Mouse (Mus musculus): ENCODE data around the gene Olfr95.

- TF ChIP-seq CTCF (conservative IDR thresholded peaks at IDR 0.05; ENCODE audit: low read length) (no peak), NANOG (IDR thresholded peaks at IDR 0.05; ENCODE audit: borderline replicate concordance, low read length) (no peak), POU5F1 (IDR thresholded peaks at IDR 0.05; ENCODE audit: borderline replicate concordance, low read length) (no peak)
Observed at GRCm38 (mm10) chr17:37203917-37204236, 9.0 kb downstream of the Olfr95 start.
